Mouse (Mus musculus): ENCODE measurements around the gene Metap1d.

- TF ChIP-seq GATA1 (IDR thresholded peaks at IDR 0.05; ENCODE audit: borderline replicate concordance, low read length) (no peak), FLI1 (IDR thresholded peaks at IDR 0.05; ENCODE audit: low read length) (no peak)
These were observed 90.5 kb downstream of the Metap1d start for GRCm38 (mm10) chr2:71543531-71543930.
